Mouse (Mus musculus): ENCODE results near the gene Gatad2a.

GRCm38 (mm10) chr8:69860807-69861206 lies 135.4 kb downstream of the Gatad2a start:
- TF ChIP-seq POLR2A (IDR thresholded peaks at IDR 0.05; ENCODE audit: control insufficient read depth, extremely low read depth, insufficient read depth, low read length, poor library complexity) (no peak), CTCF (IDR thresholded peaks at IDR 0.05; ENCODE audit: borderline replicate concordance, control insufficient read depth, extremely low read depth, insufficient read depth, low read length, poor library complexity) (no peak)

Measured in thymus, adult 2 months (tissue).